Mouse (Mus musculus) bone marrow, adult 2 months (tissue): ENCODE measurements at regions not wholly inside any gene's neighbourhood (a gene's known extent, or its start where the extent isn't known, plus 50 kb on each side); places are given as distances from the start of the nearest gene placed in this dataset.
A peak's percentile ranks its signal among the peaks of the same experiment; 100 is the strongest.

Source experiments
- CTCF ChIP-seq: fragments of 200-500 bp; IDR thresholded peaks from 2 replicates; pipeline ENCODE4 v1.5.1; 2011; ENCODE audit warnings: low read length, control low read depth; ENCODE audit not compliant: control insufficient read depth, insufficient read depth
- POLR2A ChIP-seq: fragments of 200-500 bp; IDR thresholded peaks from 2 replicates; pipeline ENCODE4 v1.6.1; 2011; ENCODE audit warnings: low read depth, mild to moderate bottlenecking, control low read depth, low read length, borderline replicate concordance; ENCODE audit not compliant: control insufficient read depth

GRCm38 (mm10) chr12:45171927-45172642 is 97.6 kb upstream of the Stxbp6 start:
- peak; percentile 18; the same call in 1 of the 2 replicates for TF ChIP-seq CTCF
- TF ChIP-seq POLR2A = no peak
